Comparison of ENCODE assay signal across 13 mouse cellular contexts in genomic region chr5:107681300-107681699, GRCm38 (mm10). TPM values are rescaled to one million over a fixed set of nuclear protein-coding genes. Genes with fewer than 3 reads are reported as not detected.
"Had no signal": no experiment of that assay in that cellular context is flagged by ENCODE, and none has a peak within 500 bp of the region (broad histone marks: within the 10 kb centered on the region; RNA-seq: fewer than 3 reads in every experiment).

No protein-coding gene starts in this region.

- DNase-seq: kidney, adult 18-20 months; kidney, postnatal 36 days; layer of hippocampus, postnatal 36 days; liver, postnatal 0 days; lung, embryonic 14.5 days; midbrain, embryonic 14.5 days; thymus, postnatal 25 days had no signal

- ATAC-seq: liver, postnatal 0 days; lung, postnatal 0 days had no signal

RNA-seq across cellular contexts. Expression of gene Gfi1, which starts 44.5 kb away (rescaled TPM):
- total RNA-seq: layer of hippocampus, adult 8-10 months; layer of hippocampus, postnatal 10 days; layer of hippocampus, postnatal 36 days; left cerebral cortex, adult 2 months; left cerebral cortex, postnatal 10 days; left cerebral cortex, postnatal 36 days had no signal
